Mouse (Mus musculus): Measurements from ENCODE around the gene Mgat5.

DNA sequence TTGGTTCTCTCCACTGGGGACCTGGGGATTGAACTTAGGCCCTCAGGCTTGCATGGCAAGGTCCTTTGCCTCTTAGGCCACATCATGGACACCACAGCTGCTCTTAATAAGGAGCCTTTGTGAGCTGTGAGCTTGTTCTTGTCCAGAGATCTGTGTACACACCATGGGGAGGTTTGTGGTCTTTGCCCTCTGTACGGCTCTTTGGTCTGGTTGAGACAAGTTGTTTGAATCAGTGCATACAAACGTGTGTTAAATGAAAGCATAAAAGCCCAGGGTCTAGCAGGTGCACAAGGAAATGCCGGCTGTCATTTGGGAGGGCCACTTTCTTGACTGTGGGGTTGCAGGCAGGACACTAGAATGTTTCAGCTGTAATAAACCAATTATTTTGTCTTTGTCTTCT, 64.5 kb downstream of the Mgat5 start:
- no peak for TF ChIP-seq CTCF (IDR thresholded peaks at IDR 0.05; ENCODE audit: low read depth)
- no peak for TF ChIP-seq EP300 (IDR thresholded peaks at IDR 0.05; ENCODE audit: low read depth)

Data from heart, postnatal 0 days (tissue).